Mouse (Mus musculus) kidney, adult 2 months (tissue): Measurements from ENCODE around the gene Polr1a.

Experiments used
- CTCF ChIP-seq: fragments of 200-500 bp; conservative IDR thresholded peaks from 2 replicates; pipeline ENCODE4 v1.5.1; 2011; ENCODE audit warnings: low read depth, mild to moderate bottlenecking, control low read depth, low read length, moderate library complexity, mixed read lengths; ENCODE audit not compliant: insufficient read depth, insufficient read length
- POLR2A ChIP-seq: fragments of 200-500 bp; IDR thresholded peaks from one replicate; pipeline ENCODE4 v1.6.1; 2011; ENCODE audit warnings: low read depth, low read length, control low read depth

GRCm38 (mm10) chr6:71893263-71893662 lies 15.6 kb upstream of the Polr1a start:
- TF ChIP-seq CTCF, result no peak
- TF ChIP-seq POLR2A, result no peak
